ENCODE assay signal across 8 mouse cellular contexts in genomic region chr14:31337406-31337805, GRCm38 (mm10). TPM values are rescaled to one million over a fixed set of nuclear protein-coding genes. Genes with fewer than 3 reads are reported as not detected.
DNase-seq lines count a peak whose midpoint lies in the region; ATAC-seq and TF ChIP-seq lines count a peak whose summit lies in the region.

No protein-coding gene starts in this region.

- no peak overlapping the region for H3ac ChIP-seq in C2C12 (ENCODE audit: control insufficient read depth, insufficient read length, low read depth)

- 16% methylated on average over 7 of the region's 7 CpGs for WGBS in cerebellum, adult 2 months
- 42% methylated on average over 7 of the region's 7 CpGs for WGBS in forebrain, embryonic 15.5 days
- WGBS in liver, embryonic 13.5 days (ENCODE audit: insufficient replicate concordance): 14% methylated on average over 7 of the region's 7 CpGs

- H3K79me2 ChIP-seq in C2C12 (ENCODE audit: control insufficient read depth, insufficient read depth): peaks cover 36% of the 10 kb centered on the region

- peaks cover 3% of the 10 kb centered on the region for H3K36me3 ChIP-seq in C2C12 (ENCODE audit: control insufficient read depth, insufficient read depth)
- H3K36me3 ChIP-seq in forebrain, embryonic 15.5 days: peaks cover 6% of the 10 kb centered on the region
- H3K36me3 ChIP-seq in liver, embryonic 13.5 days: peaks cover 9% of the 10 kb centered on the region

- no peak for DNase-seq in cerebellum, adult 2 months
- DNase-seq in cerebellum, postnatal 25 days: no peak
- DNase-seq in liver, embryonic 13.5 days: no peak
- no peak for DNase-seq in frontal cortex, postnatal 14 days (ENCODE audit: low spot score in 2 of 2)
- DNase-seq in left cerebral cortex, postnatal 4 days: no peak
- no peak for DNase-seq in yolk sac, embryonic 10.5 days (ENCODE audit: low spot score)

- no peak for ATAC-seq in forebrain, embryonic 15.5 days (replicated peaks)
- no peak for ATAC-seq in liver, embryonic 13.5 days (ENCODE audit: low read depth)

- H3K4me3 ChIP-seq in cerebellum, adult 2 months (replicated peaks; ENCODE audit: insufficient read depth, low read depth, low read length): peak overlapping the region; percentile 77
- peak overlapping the region; percentile 65 for H3K4me3 ChIP-seq in C2C12 (ENCODE audit: insufficient read depth, poor library complexity, severe bottlenecking)
- H3K4me3 ChIP-seq in forebrain, embryonic 15.5 days: peak overlapping the region; percentile 98
- peak overlapping the region; percentile 84 for H3K4me3 ChIP-seq in liver, embryonic 13.5 days (replicated peaks)

- peaks cover 8% of the 10 kb centered on the region for H3K79me3 ChIP-seq in C2C12 (ENCODE audit: low read depth)

- no peaks in the 10 kb centered on the region for H3K9me3 ChIP-seq in forebrain, embryonic 15.5 days
- H3K9me3 ChIP-seq in liver, embryonic 13.5 days (replicated peaks): no peaks in the 10 kb centered on the region

- peaks cover 6% of the 10 kb centered on the region for H3K4me1 ChIP-seq in cerebellum, adult 2 months (ENCODE audit: control insufficient read depth, insufficient read depth, low read length)
- peaks cover 24% of the 10 kb centered on the region for H3K4me1 ChIP-seq in forebrain, embryonic 15.5 days
- peaks cover 26% of the 10 kb centered on the region for H3K4me1 ChIP-seq in liver, embryonic 13.5 days (replicated peaks)

- intact Hi-C loops in left cerebral cortex, postnatal 4 days (cut with DNase I): no loop called here

- H3K27me3 ChIP-seq in cerebellum, adult 2 months (ENCODE audit: control insufficient read depth, insufficient read depth, low read length): no peaks in the 10 kb centered on the region
- peaks cover 3% of the 10 kb centered on the region for H3K27me3 ChIP-seq in C2C12 (ENCODE audit: control insufficient read depth, insufficient read depth, insufficient read length)
- H3K27me3 ChIP-seq in forebrain, embryonic 15.5 days: no peaks in the 10 kb centered on the region
- H3K27me3 ChIP-seq in liver, embryonic 13.5 days: no peaks in the 10 kb centered on the region

- H3K9ac ChIP-seq in forebrain, embryonic 15.5 days (replicated peaks): peak overlapping the region; percentile 94
- peak overlapping the region; percentile 92 for H3K9ac ChIP-seq in liver, embryonic 13.5 days

- TF ChIP-seq POLR2A in cerebellum, adult 2 months (IDR thresholded peaks at IDR 0.05; ENCODE audit: borderline replicate concordance, insufficient read depth, low read length): no peak

- peak overlapping the region; percentile 59 for H3K4me2 ChIP-seq in forebrain, embryonic 15.5 days (replicated peaks)
- peak overlapping the region; percentile 75 for H3K4me2 ChIP-seq in liver, embryonic 13.5 days

- H3K27ac ChIP-seq in cerebellum, adult 2 months (ENCODE audit: insufficient read depth, low read length): no peak overlapping the region
- peak overlapping the region; percentile 95; the same call in 1 of the 2 replicates for H3K27ac ChIP-seq in forebrain, embryonic 15.5 days (replicated peaks)
- peak overlapping the region; percentile 93 for H3K27ac ChIP-seq in liver, embryonic 13.5 days

- no peak for TF ChIP-seq CTCF in cerebellum, adult 2 months (IDR thresholded peaks at IDR 0.05; ENCODE audit: borderline replicate concordance, insufficient read depth, low read depth, low read length)
- no peak for TF ChIP-seq CTCF in C2C12 (IDR thresholded peaks at IDR 0.05; ENCODE audit: control insufficient read depth, insufficient read depth, insufficient read length)

TF ChIP-seq in C2C12, 6 proteins besides CTCF, POLR2A, EP300 and RAD21:
- no peak for TF ChIP-seq USF1 (IDR thresholded peaks at IDR 0.05; ENCODE audit: low read depth)
- no peak for TF ChIP-seq CEBPB (IDR thresholded peaks at IDR 0.05; ENCODE audit: low read depth)
- TF ChIP-seq MAX (IDR thresholded peaks at IDR 0.05): no peak
- no peak for TF ChIP-seq FOSL1 (IDR thresholded peaks at IDR 0.05; ENCODE audit: insufficient read depth, low read length, poor library complexity, severe bottlenecking)
- TF ChIP-seq MYOD1 (IDR thresholded peaks at IDR 0.05; ENCODE audit: control insufficient read depth, insufficient read length, low read depth): no peak
- TF ChIP-seq MYOG (IDR thresholded peaks at IDR 0.05; ENCODE audit: control insufficient read depth, extremely low read depth, insufficient read length): no peak

RNA-seq across cellular contexts. Expression of gene Capn7, which starts 1.0 kb away (rescaled TPM):
- 38.0 and 40.4 TPM in 2 replicates for polyA plus RNA-seq in cerebellum, adult 2 months (2012; rRNA removed)
- polyA plus RNA-seq in C2C12 (2012; fragmentation: generic; extraction: Trizol): 6.7 TPM
- polyA plus RNA-seq in forebrain, embryonic 15.5 days (2015; fragmentation: Nextera tagmentation; extraction: Ambion mirVana): 61.3 and 66.1 TPM in 2 replicates
- 18.1 and 21.9 TPM in 2 replicates for polyA plus RNA-seq in liver, embryonic 13.5 days (2015; fragmentation: Nextera tagmentation; extraction: Ambion mirVana)
- 10 to 100 TPM; 60.9 to 61.4 TPM for total RNA-seq in left cerebral cortex, postnatal 4 days (2021)

RNA-seq across cellular contexts. Expression of gene Dnah1, which starts 13.7 kb away (rescaled TPM):
- polyA plus RNA-seq in cerebellum, adult 2 months (2012; rRNA removed): 1.3 and 1.9 TPM in 2 replicates
- 0.01 TPM for polyA plus RNA-seq in C2C12 (2012; fragmentation: generic; extraction: Trizol)
- polyA plus RNA-seq in forebrain, embryonic 15.5 days (2015; fragmentation: Nextera tagmentation; extraction: Ambion mirVana): 3.2 and 3.9 TPM in 2 replicates
- polyA plus RNA-seq in liver, embryonic 13.5 days (2015; fragmentation: Nextera tagmentation; extraction: Ambion mirVana): 0.15 and 0.28 TPM in 2 replicates
- 1 to 10 TPM; 1.8 to 2.4 TPM for total RNA-seq in left cerebral cortex, postnatal 4 days (2021)
